Mouse (Mus musculus) liver, embryonic 12.5 days (tissue): ENCODE results near the gene Pld5. TPM values are rescaled to one million over a fixed set of nuclear protein-coding genes. Genes with fewer than 3 reads are reported as not detected.

ENCODE experiments used
- ATAC-seq: fragments of 200-750 bp; cut with Nextera tagmentation; 2 replicates; pipeline ENCODE4 v1.8.0; 2017; ENCODE audit warnings: moderate number of reproducible peaks, mild to moderate bottlenecking, moderate library complexity
- H3K27ac ChIP-seq: fragments of 300-500 bp; sonication (generic); 2 replicates; pipeline ENCODE4 v1.5.1; 2016; ENCODE audit warnings: mild to moderate bottlenecking
- H3K27me3 ChIP-seq: fragments of 300-500 bp; sonication (generic); replicated peaks from 2 replicates; pipeline ENCODE4 v1.6.1; 2016; ENCODE audit warnings: mild to moderate bottlenecking, moderate library complexity
- H3K36me3 ChIP-seq: fragments of 300-500 bp; sonication (generic); 2 replicates; pipeline ENCODE4 v1.6.1; 2016; ENCODE audit warnings: mild to moderate bottlenecking, moderate library complexity
- H3K4me1 ChIP-seq: fragments of 300-500 bp; sonication (generic); 2 replicates; pipeline ENCODE4 v1.6.1; 2016
- H3K4me2 ChIP-seq: fragments of 300-500 bp; sonication (generic); 2 replicates; pipeline ENCODE4 v1.6.1; 2016; ENCODE audit warnings: mild to moderate bottlenecking, moderate library complexity
- H3K4me3 ChIP-seq: fragments of 300-500 bp; sonication (generic); 2 replicates; pipeline ENCODE4 v1.5.1; 2016; ENCODE audit warnings: mild to moderate bottlenecking, moderate library complexity
- H3K9ac ChIP-seq: fragments of 300-500 bp; sonication (generic); 2 replicates; pipeline ENCODE4 v1.6.1; 2016; ENCODE audit warnings: mild to moderate bottlenecking, moderate library complexity
- H3K9me3 ChIP-seq: fragments of 300-500 bp; sonication (generic); replicated peaks from 2 replicates; pipeline ENCODE4 v1.6.1; 2016; ENCODE audit warnings: mild to moderate bottlenecking, moderate library complexity
- WGBS: fragments of 180-500 bp; shearing (Covaris S2); methylation state at CpG from one replicate; pipeline ENCODE4 v1.1.7; 2016; ENCODE audit not compliant: insufficient replicate concordance; 5-methylcytosine and 5-hydroxymethylcytosine counted together
- polyA plus RNA-seq: library from polyadenylated mRNA; unstranded; fragments of >200 nt; fragmentation: Nextera tagmentation; extraction: Ambion mirVana; gene quantifications from 2 replicates; pipeline ENCODE4 v1.2.1, GENCODE M21; 2016

Pld5 gene
- polyA plus RNA-seq, 1 experiment from 2014 or later, result not detected

DNA sequence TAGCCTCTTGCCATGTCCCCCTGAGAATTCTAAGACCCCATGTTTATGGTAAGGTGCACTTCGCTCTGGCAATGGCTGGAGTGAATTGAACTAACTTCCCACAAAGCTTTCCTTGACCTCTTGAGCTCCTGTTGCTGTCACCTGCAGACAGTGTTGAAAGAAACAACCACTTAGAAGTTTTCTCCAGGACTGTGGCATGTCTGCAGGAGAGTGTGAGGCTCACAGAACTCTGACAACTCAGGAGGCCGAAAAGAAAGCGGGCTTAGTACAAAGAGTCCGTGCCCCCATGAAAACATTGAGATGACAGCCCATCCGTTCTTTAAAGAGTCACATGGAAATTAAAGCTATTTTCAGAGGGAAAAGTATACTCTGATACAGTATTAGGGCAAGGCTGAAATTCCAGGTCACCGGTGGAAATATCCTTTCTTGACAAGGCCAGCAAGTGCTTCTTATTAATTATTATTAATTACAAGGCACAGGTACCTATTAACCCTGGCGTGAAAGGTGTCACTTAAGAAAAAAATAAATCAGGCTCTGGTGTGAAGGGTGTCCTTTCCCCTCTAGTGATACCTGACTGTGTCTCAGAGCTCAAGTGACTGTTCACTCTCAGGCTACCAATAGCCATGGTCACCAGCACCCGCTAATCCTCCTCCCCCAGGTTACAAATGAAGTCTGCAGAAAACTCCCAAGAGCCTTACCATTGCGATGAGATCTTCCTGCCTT, 62.0 kb downstream of the Pld5 start:
- Histone ChIP-seq H3K4me2 (no peak overlapping the region), H3K4me3 (no peak overlapping the region)

DNA sequence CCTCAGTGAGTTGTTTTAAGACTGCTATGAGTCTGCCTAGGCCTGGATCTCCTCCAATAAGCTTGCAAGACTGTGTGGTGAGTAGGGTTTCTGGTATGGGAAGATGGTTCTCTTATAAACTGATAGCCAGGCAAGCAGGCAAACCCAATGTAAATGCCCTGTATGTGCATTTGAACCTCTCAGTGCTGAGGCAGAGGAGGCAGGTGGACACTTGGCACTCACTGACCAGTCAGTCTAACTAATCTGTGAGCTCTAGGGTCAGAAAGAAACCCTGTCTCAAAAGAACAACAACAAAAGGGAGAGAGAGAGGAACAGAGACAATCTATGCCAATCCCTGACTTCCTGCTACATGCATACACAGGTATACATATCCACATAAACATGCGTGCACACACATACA, 64.3 kb downstream of the Pld5 start:
- Histone ChIP-seq H3K9me3 (no peaks in the 10 kb centered on the region), H3K4me2 (no peak overlapping the region), H3K4me3 (no peak overlapping the region), H3K9ac (no peak overlapping the region), H3K4me1 (no peaks in the 10 kb centered on the region), H3K27ac (no peak overlapping the region), H3K36me3 (no peaks in the 10 kb centered on the region), H3K27me3 (no peaks in the 10 kb centered on the region)
- WGBS, result 63% methylated on average over 1 of the region's 1 CpGs
- no peak for ATAC-seq

More for the DNA sequence above, 62.0 kb downstream of the Pld5 start:
- no peak overlapping the region for H3K27ac ChIP-seq
- no peak overlapping the region for H3K9ac ChIP-seq
- ATAC-seq, result no peak
- no peaks in the 10 kb centered on the region for H3K9me3 ChIP-seq
- H3K27me3 ChIP-seq, result no peaks in the 10 kb centered on the region
- no peaks in the 10 kb centered on the region for H3K36me3 ChIP-seq
- no peaks in the 10 kb centered on the region for H3K4me1 ChIP-seq
- 63% methylated on average over 9 of the region's 9 CpGs for WGBS

DNA sequence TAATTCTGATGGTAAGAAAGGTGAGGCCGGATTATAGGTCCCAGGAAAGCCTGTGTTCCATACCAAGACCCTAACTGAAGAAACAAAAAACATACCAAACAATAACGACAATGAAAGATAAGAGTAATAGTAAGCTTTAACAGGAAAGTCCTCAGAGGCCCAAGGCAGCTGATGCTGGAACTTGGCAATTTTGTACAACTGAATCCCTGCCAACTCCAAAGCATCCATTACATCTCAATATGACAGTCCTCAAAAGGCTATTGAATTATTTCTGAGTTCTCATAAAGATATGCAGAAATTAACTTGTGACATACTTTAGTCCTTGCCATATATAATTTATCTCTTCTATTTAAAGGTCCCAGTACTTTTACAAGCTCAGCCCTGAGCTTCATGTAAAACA, 67.1 kb downstream of the Pld5 start:
- Histone ChIP-seq H3K36me3 (no peaks in the 10 kb centered on the region), H3K9ac (no peak overlapping the region), H3K4me2 (no peak overlapping the region), H3K4me3 (no peak overlapping the region), H3K9me3 (no peaks in the 10 kb centered on the region), H3K4me1 (no peaks in the 10 kb centered on the region), H3K27me3 (no peaks in the 10 kb centered on the region), H3K27ac (no peak overlapping the region)
- 62% methylated on average over 2 of the region's 2 CpGs for WGBS
- no peak for ATAC-seq

DNA sequence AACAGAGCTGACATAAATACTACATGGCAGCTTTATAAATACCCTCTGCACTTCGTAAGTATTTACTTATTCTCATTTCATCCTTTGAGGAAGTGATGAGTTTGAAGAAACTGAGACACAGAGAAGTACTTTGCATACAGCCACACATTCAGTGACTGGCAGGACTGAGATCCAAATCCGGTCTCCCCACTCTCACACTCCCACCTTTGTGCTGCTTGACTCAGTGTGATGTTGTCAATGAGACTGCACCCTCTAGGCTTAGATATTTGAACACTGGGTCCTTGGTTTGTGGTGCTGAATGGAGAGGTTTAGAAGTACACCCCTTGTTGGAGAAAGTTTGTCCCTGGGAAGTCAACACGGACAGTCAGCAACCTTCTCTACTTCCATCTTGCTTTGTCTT, 72.8 kb downstream of the Pld5 start:
- Histone ChIP-seq H3K4me1 (no peaks in the 10 kb centered on the region), H3K9ac (no peak overlapping the region), H3K9me3 (no peaks in the 10 kb centered on the region), H3K4me3 (no peak overlapping the region), H3K27me3 (no peaks in the 10 kb centered on the region), H3K36me3 (no peaks in the 10 kb centered on the region), H3K4me2 (no peak overlapping the region), H3K27ac (no peak overlapping the region)
- ATAC-seq, result no peak
- 47% methylated on average over 3 of the region's 3 CpGs for WGBS

DNA sequence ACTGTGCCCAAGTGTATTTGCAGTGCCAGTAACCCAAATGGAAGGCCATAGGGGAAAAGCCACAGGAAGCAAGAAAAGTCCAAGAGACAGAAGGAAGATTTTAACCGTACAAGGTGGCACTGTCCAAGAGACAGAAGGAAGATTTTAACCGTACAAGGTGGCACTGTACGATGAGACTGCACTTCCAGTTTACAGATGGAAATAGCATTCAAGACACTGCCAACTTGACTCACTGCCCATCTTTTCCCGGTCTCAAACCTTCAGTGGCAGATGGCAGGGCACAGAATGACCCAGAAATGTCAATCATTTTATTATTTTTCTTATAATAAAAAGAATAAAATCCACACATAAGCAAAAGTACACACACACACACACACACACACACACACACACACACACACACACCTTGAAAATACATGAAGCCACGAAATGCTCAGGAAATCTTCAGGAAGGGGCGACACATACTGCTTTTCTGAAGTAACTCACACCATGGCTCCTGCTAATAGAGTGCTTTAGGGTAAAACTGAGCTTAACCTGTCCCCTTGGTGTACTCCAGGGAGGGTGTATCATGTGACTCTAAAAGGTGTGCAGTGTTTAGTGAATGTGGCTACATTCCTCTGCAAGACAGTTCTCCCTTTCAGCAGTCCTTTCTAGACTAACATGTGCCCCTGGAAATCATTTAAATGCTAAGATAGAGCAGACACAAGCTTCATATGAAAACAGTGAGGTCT, 77.9 kb downstream of the Pld5 start:
- H3K4me2 ChIP-seq, result no peak overlapping the region
- H3K4me3 ChIP-seq, result no peak overlapping the region
- no peaks in the 10 kb centered on the region for H3K9me3 ChIP-seq
- H3K27ac ChIP-seq, result no peak overlapping the region
- H3K36me3 ChIP-seq, result no peaks in the 10 kb centered on the region
- ATAC-seq, result no peak
- no peaks in the 10 kb centered on the region for H3K27me3 ChIP-seq
- no peak overlapping the region for H3K9ac ChIP-seq
- H3K4me1 ChIP-seq, result no peaks in the 10 kb centered on the region
- WGBS, result 65% methylated on average over 6 of the region's 6 CpGs

DNA sequence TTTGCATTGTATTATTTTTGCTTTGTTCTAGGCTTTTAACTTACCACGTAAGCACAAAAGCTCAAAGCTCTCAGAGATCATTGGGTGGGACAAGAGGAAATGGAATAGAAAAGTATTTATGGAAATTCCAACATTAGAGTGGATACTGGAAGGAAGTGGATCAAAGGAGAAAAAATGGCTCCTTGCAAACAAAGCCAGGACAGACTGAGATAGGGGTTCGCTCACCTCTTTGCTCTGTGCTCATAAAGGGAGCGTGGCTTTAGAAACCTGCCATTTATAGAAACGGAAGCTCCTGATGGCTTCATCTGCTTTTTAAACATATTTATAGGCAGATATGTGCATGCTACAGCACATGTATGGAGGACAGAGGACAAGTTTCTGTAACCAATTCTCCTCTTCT, 78.8 kb downstream of the Pld5 start:
- 75% methylated on average over 4 of the region's 4 CpGs for WGBS

DNA sequence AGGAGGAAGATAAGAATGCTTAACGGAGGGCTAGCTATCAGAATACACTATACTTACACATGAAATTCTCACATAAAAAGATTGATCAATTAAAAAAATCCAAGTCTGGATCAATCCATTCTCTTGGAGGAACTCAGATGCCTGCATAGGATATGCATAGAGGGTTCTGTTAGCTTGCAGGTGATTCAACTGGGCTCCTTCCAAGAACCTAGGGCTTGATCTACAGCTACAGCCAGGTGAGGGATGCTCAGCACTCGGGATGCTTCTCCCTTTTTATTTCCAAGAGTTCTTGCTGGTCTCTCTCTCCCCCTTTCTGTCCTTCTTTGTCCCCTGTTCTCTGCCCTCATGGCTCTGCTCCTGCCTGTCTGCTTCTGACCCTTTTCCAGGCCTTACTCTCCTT, 80.4 kb downstream of the Pld5 start:
- H3K27ac ChIP-seq, result no peak overlapping the region
- no peaks in the 10 kb centered on the region for H3K9me3 ChIP-seq
- no peak overlapping the region for H3K4me3 ChIP-seq
- no peak overlapping the region for H3K4me2 ChIP-seq
- H3K9ac ChIP-seq, result no peak overlapping the region
- 55% methylated on average over 2 of the region's 2 CpGs for WGBS
- H3K27me3 ChIP-seq, result no peaks in the 10 kb centered on the region
- H3K36me3 ChIP-seq, result no peaks in the 10 kb centered on the region
- ATAC-seq, result no peak
- H3K4me1 ChIP-seq, result no peaks in the 10 kb centered on the region

More for the DNA sequence above, 78.8 kb downstream of the Pld5 start:
- Histone ChIP-seq H3K4me1 (no peaks in the 10 kb centered on the region), H3K4me3 (no peak overlapping the region), H3K4me2 (no peak overlapping the region), H3K9me3 (no peaks in the 10 kb centered on the region), H3K36me3 (no peaks in the 10 kb centered on the region), H3K27ac (no peak overlapping the region), H3K27me3 (no peaks in the 10 kb centered on the region), H3K9ac (no peak overlapping the region)
- ATAC-seq, result no peak

DNA sequence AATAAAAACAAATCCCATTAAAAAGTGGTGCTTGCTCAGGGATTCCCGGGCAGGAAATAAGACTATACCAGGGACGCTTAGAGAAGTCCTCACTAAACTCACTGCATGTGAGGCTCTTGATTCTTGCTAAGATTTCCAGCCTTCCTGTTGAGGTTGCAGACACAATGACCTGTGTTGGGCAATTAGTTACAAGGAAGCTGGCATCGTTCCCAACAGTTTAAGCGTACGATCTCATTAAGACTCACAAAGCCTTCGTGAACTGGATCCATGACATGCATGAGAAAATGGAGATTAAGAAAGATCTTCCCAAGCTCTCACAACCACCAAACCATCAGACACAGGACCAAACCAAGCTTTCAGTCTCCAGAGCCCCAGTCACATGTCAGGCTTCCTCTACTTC, 91.1 kb downstream of the Pld5 start:
- Histone ChIP-seq H3K27ac (no peak overlapping the region), H3K27me3 (no peaks in the 10 kb centered on the region), H3K9ac (no peak overlapping the region), H3K4me1 (no peaks in the 10 kb centered on the region), H3K4me2 (no peak overlapping the region), H3K9me3 (no peaks in the 10 kb centered on the region), H3K4me3 (no peak overlapping the region), H3K36me3 (no peaks in the 10 kb centered on the region)
- no peak for ATAC-seq
- 66% methylated on average over 6 of the region's 6 CpGs for WGBS

DNA sequence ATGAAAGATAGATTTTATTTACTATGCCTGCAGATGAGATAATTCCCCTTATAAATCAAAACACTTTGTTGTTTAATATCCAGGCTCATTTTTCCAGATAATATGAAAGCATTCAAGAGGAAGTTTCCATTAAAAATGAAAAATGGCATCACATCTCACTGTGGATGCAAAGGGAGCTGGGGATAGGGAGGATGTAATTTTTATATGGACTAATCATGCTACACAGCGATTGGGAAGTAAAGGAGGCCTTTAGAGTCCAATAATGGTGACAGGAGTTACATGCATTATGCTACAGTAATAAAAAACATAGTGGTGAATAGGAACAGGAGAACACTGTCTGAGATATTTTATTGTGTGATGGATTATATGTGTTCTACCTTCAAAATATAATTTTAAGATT, 100.1 kb downstream of the Pld5 start:
- no peak for ATAC-seq
- H3K27me3 ChIP-seq, result no peaks in the 10 kb centered on the region
- H3K9ac ChIP-seq, result no peak overlapping the region
- H3K36me3 ChIP-seq, result no peaks in the 10 kb centered on the region
- 40% methylated on average over 1 of the region's 1 CpGs for WGBS
- H3K4me2 ChIP-seq, result no peak overlapping the region
- H3K9me3 ChIP-seq, result no peaks in the 10 kb centered on the region
- no peaks in the 10 kb centered on the region for H3K4me1 ChIP-seq
- no peak overlapping the region for H3K27ac ChIP-seq
- H3K4me3 ChIP-seq, result no peak overlapping the region

DNA sequence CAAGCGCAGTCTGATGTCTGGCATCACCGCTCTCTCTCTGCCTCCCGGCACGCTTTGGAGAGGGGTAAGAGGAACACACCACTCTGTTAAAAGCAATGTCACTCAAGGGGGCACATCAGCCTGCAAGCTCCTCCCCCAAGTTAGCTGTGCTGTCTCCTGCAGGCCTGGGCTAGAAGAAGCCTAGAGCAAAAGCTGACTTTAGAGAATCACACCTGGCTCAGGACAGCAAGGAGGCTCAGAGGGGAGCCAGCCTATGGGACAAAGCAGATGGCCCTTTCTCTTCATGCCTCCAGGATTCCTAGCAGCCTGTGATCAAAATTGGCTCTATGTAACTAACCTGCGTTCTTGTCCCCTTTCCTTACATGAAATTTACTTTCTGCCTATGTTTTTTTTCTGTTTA, 107.3 kb downstream of the Pld5 start:
- Histone ChIP-seq H3K4me3 (no peak overlapping the region), H3K27me3 (no peaks in the 10 kb centered on the region), H3K9ac (no peak overlapping the region), H3K36me3 (no peaks in the 10 kb centered on the region), H3K27ac (no peak overlapping the region), H3K4me1 (no peaks in the 10 kb centered on the region), H3K4me2 (no peak overlapping the region), H3K9me3 (no peaks in the 10 kb centered on the region)
- 47% methylated on average over 5 of the region's 5 CpGs for WGBS
- ATAC-seq, result no peak

DNA sequence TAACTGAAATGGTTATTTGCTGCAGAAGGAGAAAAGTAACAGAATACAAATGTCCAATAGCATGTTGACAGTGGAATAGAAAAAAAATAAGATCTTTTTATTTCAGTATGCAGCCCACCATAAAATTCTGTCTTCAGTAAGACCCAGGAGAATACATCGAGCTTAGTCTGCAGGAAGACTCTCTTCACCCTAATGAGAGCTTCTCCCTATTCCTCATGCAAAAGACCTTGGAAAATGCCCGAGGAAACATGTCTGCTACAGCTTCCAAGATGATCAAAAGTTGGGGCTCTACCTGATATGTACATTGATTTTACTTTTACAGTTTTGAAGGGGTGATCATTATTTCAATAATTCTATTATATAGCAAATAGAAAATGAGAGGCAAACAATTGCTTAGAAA, 108.0 kb downstream of the Pld5 start:
- H3K4me1 ChIP-seq, result no peaks in the 10 kb centered on the region

DNA sequence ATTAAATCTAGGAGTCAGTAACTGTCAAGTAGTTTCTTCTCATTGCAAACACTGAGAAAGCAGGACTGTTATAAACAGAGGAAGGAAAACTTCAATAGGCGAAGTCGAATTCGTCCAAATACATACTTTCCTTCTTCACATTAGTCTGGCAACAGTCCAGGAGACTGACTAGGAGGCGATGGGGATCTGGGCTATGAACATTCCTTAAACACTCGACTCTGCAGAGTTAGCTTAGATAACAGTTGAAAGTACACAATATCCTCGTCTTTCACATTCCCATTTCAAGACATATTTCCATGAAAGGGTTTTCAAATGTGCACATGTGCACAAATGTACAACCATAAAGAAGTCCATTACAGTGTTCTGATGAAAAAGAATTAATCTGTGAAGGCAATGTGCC, 129.8 kb downstream of the Pld5 start:
- Histone ChIP-seq H3K4me2 (no peak overlapping the region), H3K36me3 (no peaks in the 10 kb centered on the region), H3K4me1 (no peaks in the 10 kb centered on the region), H3K4me3 (no peak overlapping the region), H3K27ac (no peak overlapping the region), H3K27me3 (no peaks in the 10 kb centered on the region), H3K9ac (no peak overlapping the region), H3K9me3 (no peaks in the 10 kb centered on the region)
- 60% methylated on average over 6 of the region's 6 CpGs for WGBS
- no peak for ATAC-seq

More for the DNA sequence above, 108.0 kb downstream of the Pld5 start:
- H3K9ac ChIP-seq, result no peak overlapping the region
- no peak overlapping the region for H3K4me2 ChIP-seq
- H3K36me3 ChIP-seq, result no peaks in the 10 kb centered on the region
- WGBS, result 52% methylated on average over 2 of the region's 2 CpGs
- no peak overlapping the region for H3K4me3 ChIP-seq
- H3K9me3 ChIP-seq, result no peaks in the 10 kb centered on the region
- H3K27ac ChIP-seq, result no peak overlapping the region
- no peaks in the 10 kb centered on the region for H3K27me3 ChIP-seq
- no peak for ATAC-seq
